Mouse (Mus musculus): ENCODE measurements around the gene Gm49373.

GRCm38 (mm10) chr9:21081127-21081526 is 8.2 kb upstream of the Gm49373 start:
- TF ChIP-seq ZNF384 (IDR thresholded peaks at IDR 0.05; ENCODE audit: low read depth, low read length) (no peak), HCFC1 (IDR thresholded peaks at IDR 0.05; ENCODE audit: borderline replicate concordance, insufficient read depth, low read length) (no peak), ZC3H11A (IDR thresholded peaks at IDR 0.05; ENCODE audit: borderline replicate concordance, low read depth, low read length) (no peak)

Data from ES-E14 (cell line).